Mouse (Mus musculus) cerebellum, adult 9-10 months (tissue): ENCODE data around the gene Oxsr1.
"Not testable (repeated sequence)": the region's sequence is repeated elsewhere in the genome, so short reads cannot be mapped to it uniquely, and the experiment has no call there.

Source experiments
- DNase-seq: peaks from one replicate; pipeline ENCODE4 v3.0.0; 2022

The Oxsr1 gene

GRCm38 (mm10) chr9:119337842-119338241 lies 15.6 kb upstream of the Oxsr1 start:
- no peak for DNase-seq

GRCm38 (mm10) chr9:119335571-119335970 lies 13.3 kb upstream of the Oxsr1 start:
- DNase-seq, result peak; percentile 58

GRCm38 (mm10) chr9:119334834-119335233 lies 12.6 kb upstream of the Oxsr1 start:
- DNase-seq, result no peak

- no peak for DNase-seq
These were observed 12.1 kb upstream of the Oxsr1 start for GRCm38 (mm10) chr9:119334324-119334723.

GRCm38 (mm10) chr9:119330186-119330963 lies 8.1 kb upstream of the Oxsr1 start:
- no peak for DNase-seq

- DNase-seq, result no peak
These were observed 6.3 kb upstream of the Oxsr1 start for GRCm38 (mm10) chr9:119328488-119328887.

- no peak for DNase-seq
These were observed 1.9 kb upstream of the Oxsr1 start for GRCm38 (mm10) chr9:119324130-119324529.

GRCm38 (mm10) chr9:119323260-119323645 lies 1.0 kb upstream of the Oxsr1 start:
- DNase-seq, result no peak

- peak; percentile 76 for DNase-seq
These were observed 616 bp downstream of the Oxsr1 start for GRCm38 (mm10) chr9:119321392-119322229.

GRCm38 (mm10) chr9:119320946-119321345 lies 1.3 kb downstream of the Oxsr1 start:
- peak; percentile 37 for DNase-seq

GRCm38 (mm10) chr9:119320446-119320845 lies 1.8 kb downstream of the Oxsr1 start:
- peak; percentile 41 for DNase-seq

- no peak for DNase-seq
These were observed 3.3 kb downstream of the Oxsr1 start for GRCm38 (mm10) chr9:119318891-119319290.

GRCm38 (mm10) chr9:119313096-119313495 lies 9.1 kb downstream of the Oxsr1 start:
- DNase-seq, result peak; percentile 29

GRCm38 (mm10) chr9:119309067-119309466 lies 13.2 kb downstream of the Oxsr1 start:
- DNase-seq, result no peak

- no peak for DNase-seq
These were observed 16.4 kb downstream of the Oxsr1 start for GRCm38 (mm10) chr9:119305863-119306262.

GRCm38 (mm10) chr9:119298563-119298962 lies 23.7 kb downstream of the Oxsr1 start:
- no peak for DNase-seq

GRCm38 (mm10) chr9:119297696-119298095 lies 24.5 kb downstream of the Oxsr1 start:
- DNase-seq, result no peak

GRCm38 (mm10) chr9:119290791-119291190 lies 31.4 kb downstream of the Oxsr1 start:
- no peak for DNase-seq

- no peak for DNase-seq
These were observed 41.1 kb downstream of the Oxsr1 start for GRCm38 (mm10) chr9:119280894-119281682.

- no peak for DNase-seq
These were observed 44.2 kb downstream of the Oxsr1 start for GRCm38 (mm10) chr9:119278031-119278430.

- DNase-seq, result peak; percentile 39
These were observed 45.9 kb downstream of the Oxsr1 start for GRCm38 (mm10) chr9:119276321-119276720.

GRCm38 (mm10) chr9:119274814-119275213 lies 47.4 kb downstream of the Oxsr1 start:
- DNase-seq, result not testable (repeated sequence)

- DNase-seq, result no peak
These were observed 50.7 kb downstream of the Oxsr1 start for GRCm38 (mm10) chr9:119271496-119271895.
